Mouse (Mus musculus): Measurements from ENCODE around the gene Cept1. TPM values are rescaled to one million over a fixed set of nuclear protein-coding genes. Genes with fewer than 3 reads are reported as not detected.

Gene Cept1
- polyA plus RNA-seq, 1 experiment = 18.9 TPM

- no peak overlapping the region for H3K4me3 ChIP-seq
- TF ChIP-seq CEBPB (IDR thresholded peaks at IDR 0.05; ENCODE audit: insufficient read depth, poor library complexity, severe bottlenecking) = no peak
- TF ChIP-seq REST (IDR thresholded peaks at IDR 0.05; ENCODE audit: insufficient read depth, insufficient read length) = no peak
- TF ChIP-seq MYOD1 (IDR thresholded peaks at IDR 0.05; ENCODE audit: control insufficient read depth in 1 of 3, insufficient read length in 2 of 3, low read depth in 2 of 3) = no peak
- no peak for TF ChIP-seq TCF12 (IDR thresholded peaks at IDR 0.05; ENCODE audit: insufficient read depth, poor library complexity, severe bottlenecking)
- TF ChIP-seq E2F4 (IDR thresholded peaks at IDR 0.05; ENCODE audit: insufficient read depth) = no peak
- TF ChIP-seq MAX (IDR thresholded peaks at IDR 0.05; ENCODE audit: low read depth) = no peak
- TF ChIP-seq MYOG (IDR thresholded peaks at IDR 0.05; ENCODE audit: control insufficient read depth in 1 of 3, insufficient read depth in 1 of 3, insufficient read length in 2 of 3, low read depth in 2 of 3) = no peak
- TF ChIP-seq USF1 (IDR thresholded peaks at IDR 0.05; ENCODE audit: low read depth) = no peak
- TF ChIP-seq SRF (IDR thresholded peaks at IDR 0.05; ENCODE audit: control insufficient read depth, insufficient read length, low read depth) = no peak
- TF ChIP-seq POLR2AphosphoS2 (IDR thresholded peaks at IDR 0.05; ENCODE audit: insufficient read length, low read depth) = no peak
- no peak for TF ChIP-seq POLR2A (IDR thresholded peaks at IDR 0.05; ENCODE audit: insufficient read length, low read depth)
- no peak for TF ChIP-seq TCF3 (IDR thresholded peaks at IDR 0.05; ENCODE audit: insufficient read length, low read depth)
- H3ac ChIP-seq (ENCODE audit: control insufficient read depth, insufficient read length) = no peak overlapping the region
- H3K4me2 ChIP-seq (ENCODE audit: low read depth) = no peak overlapping the region
- no peaks in the 10 kb centered on the region for H3K36me3 ChIP-seq (ENCODE audit: control insufficient read depth, insufficient read depth)
- no peaks in the 10 kb centered on the region for H3K79me2 ChIP-seq (ENCODE audit: control insufficient read depth, insufficient read depth)
- no peaks in the 10 kb centered on the region for H3K27me3 ChIP-seq (ENCODE audit: control insufficient read depth, insufficient read depth, insufficient read length)
Observed at GRCm38 (mm10) chr3:106476863-106477262, 70.7 kb downstream of the Cept1 start.

GRCm38 (mm10) chr3:106474210-106474609, 73.4 kb downstream of the Cept1 start:
- Histone ChIP-seq H3K79me2 (ENCODE audit: control insufficient read depth, insufficient read depth) (no peaks in the 10 kb centered on the region), H3K27me3 (ENCODE audit: control insufficient read depth, insufficient read depth, insufficient read length) (no peaks in the 10 kb centered on the region), H3K4me3 (no peak overlapping the region), H3K36me3 (ENCODE audit: control insufficient read depth, insufficient read depth) (no peaks in the 10 kb centered on the region), H3K4me2 (ENCODE audit: low read depth) (no peak overlapping the region), H3ac (ENCODE audit: control insufficient read depth, insufficient read length) (no peak overlapping the region)
- no peak for TF ChIP-seq REST (IDR thresholded peaks at IDR 0.05; ENCODE audit: insufficient read depth, insufficient read length)
- TF ChIP-seq TCF12 (IDR thresholded peaks at IDR 0.05; ENCODE audit: insufficient read depth, poor library complexity, severe bottlenecking) = no peak
- TF ChIP-seq MAX (IDR thresholded peaks at IDR 0.05; ENCODE audit: low read depth) = no peak
- no peak for TF ChIP-seq TCF3 (IDR thresholded peaks at IDR 0.05; ENCODE audit: insufficient read length, low read depth)
- no peak for TF ChIP-seq POLR2A (IDR thresholded peaks at IDR 0.05; ENCODE audit: insufficient read length, low read depth)
- TF ChIP-seq USF1 (IDR thresholded peaks at IDR 0.05; ENCODE audit: low read depth) = no peak
- no peak for TF ChIP-seq E2F4 (IDR thresholded peaks at IDR 0.05; ENCODE audit: insufficient read depth)
- TF ChIP-seq SRF (IDR thresholded peaks at IDR 0.05; ENCODE audit: control insufficient read depth, insufficient read length, low read depth) = no peak
- no peak for TF ChIP-seq MYOG (IDR thresholded peaks at IDR 0.05; ENCODE audit: control insufficient read depth in 1 of 3, insufficient read depth in 1 of 3, insufficient read length in 2 of 3, low read depth in 2 of 3)

- Histone ChIP-seq H3K4me2 (ENCODE audit: low read depth) (peak overlapping the region; percentile 12), H3K4me3 (no peak overlapping the region), H3K27me3 (ENCODE audit: control insufficient read depth, insufficient read depth, insufficient read length) (no peaks in the 10 kb centered on the region), H3ac (ENCODE audit: control insufficient read depth, insufficient read length) (no peak overlapping the region), H3K79me2 (ENCODE audit: control insufficient read depth, insufficient read depth) (no peaks in the 10 kb centered on the region), H3K36me3 (ENCODE audit: control insufficient read depth, insufficient read depth) (no peaks in the 10 kb centered on the region)
- no peak for TF ChIP-seq POLR2A (IDR thresholded peaks at IDR 0.05; ENCODE audit: insufficient read length, low read depth)
- TF ChIP-seq MYOD1 (IDR thresholded peaks at IDR 0.05; ENCODE audit: control insufficient read depth in 1 of 3, insufficient read length in 2 of 3, low read depth in 2 of 3) = peak in 1 of 3 experiments; percentile 23
- peak in 2 of 3 experiments; percentile 21 to 29 for TF ChIP-seq MYOG (IDR thresholded peaks at IDR 0.05; ENCODE audit: control insufficient read depth in 1 of 3, insufficient read depth in 1 of 3, insufficient read length in 2 of 3, low read depth in 2 of 3)
- TF ChIP-seq CEBPB (IDR thresholded peaks at IDR 0.05; ENCODE audit: insufficient read depth, poor library complexity, severe bottlenecking) = peak; percentile 84; the same call in 1 of the 2 replicates
- TF ChIP-seq MAX (IDR thresholded peaks at IDR 0.05; ENCODE audit: low read depth) = no peak
Observed at GRCm38 (mm10) chr3:106464750-106465149, 82.9 kb downstream of the Cept1 start.

- TF ChIP-seq TCF3 (IDR thresholded peaks at IDR 0.05; ENCODE audit: insufficient read length, low read depth) = no peak
- no peaks in the 10 kb centered on the region for H3K36me3 ChIP-seq (ENCODE audit: control insufficient read depth, insufficient read depth)
- H3K27me3 ChIP-seq (ENCODE audit: control insufficient read depth, insufficient read depth, insufficient read length) = no peaks in the 10 kb centered on the region
- H3ac ChIP-seq (ENCODE audit: control insufficient read depth, insufficient read length) = no peak overlapping the region
- no peaks in the 10 kb centered on the region for H3K79me2 ChIP-seq (ENCODE audit: control insufficient read depth, insufficient read depth)
- H3K4me2 ChIP-seq (ENCODE audit: low read depth) = no peak overlapping the region
- no peak overlapping the region for H3K4me3 ChIP-seq
Observed at GRCm38 (mm10) chr3:106462493-106462892, 85.1 kb downstream of the Cept1 start.

DNA sequence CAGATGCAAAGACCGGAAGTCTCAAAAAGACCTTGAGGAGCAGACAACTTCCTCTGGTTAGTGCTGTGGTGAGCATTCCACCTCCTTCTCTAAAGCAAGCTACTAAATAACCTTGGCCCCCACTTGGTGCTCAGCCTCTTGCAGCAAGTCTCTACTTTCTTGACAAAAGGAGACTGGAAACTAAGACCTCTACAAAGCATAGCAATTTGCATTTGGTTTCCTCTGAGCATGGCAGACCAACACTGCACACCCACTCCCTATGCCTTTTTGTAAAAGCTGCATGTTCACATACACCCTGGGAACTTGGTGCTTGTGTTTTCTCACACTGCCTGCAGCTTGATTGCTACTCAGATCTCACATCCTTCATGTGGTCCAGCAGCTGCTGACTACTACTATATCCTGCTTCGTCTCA, 85.5 kb downstream of the Cept1 start:
- H3ac ChIP-seq (ENCODE audit: control insufficient read depth, insufficient read length) = no peak overlapping the region
- no peaks in the 10 kb centered on the region for H3K27me3 ChIP-seq (ENCODE audit: control insufficient read depth, insufficient read depth, insufficient read length)
- H3K79me2 ChIP-seq (ENCODE audit: control insufficient read depth, insufficient read depth) = no peaks in the 10 kb centered on the region
- H3K4me3 ChIP-seq = no peak overlapping the region
- no peaks in the 10 kb centered on the region for H3K36me3 ChIP-seq (ENCODE audit: control insufficient read depth, insufficient read depth)
- no peak for TF ChIP-seq MYOG (IDR thresholded peaks at IDR 0.05; ENCODE audit: control insufficient read depth in 1 of 3, insufficient read depth in 1 of 3, insufficient read length in 2 of 3, low read depth in 2 of 3)
- no peak for TF ChIP-seq TCF12 (IDR thresholded peaks at IDR 0.05; ENCODE audit: insufficient read depth, poor library complexity, severe bottlenecking)
- TF ChIP-seq TCF3 (IDR thresholded peaks at IDR 0.05; ENCODE audit: insufficient read length, low read depth) = no peak
- no peak for TF ChIP-seq USF1 (IDR thresholded peaks at IDR 0.05; ENCODE audit: low read depth)
- TF ChIP-seq POLR2A (IDR thresholded peaks at IDR 0.05; ENCODE audit: insufficient read length, low read depth) = no peak
- no peak for TF ChIP-seq REST (IDR thresholded peaks at IDR 0.05; ENCODE audit: insufficient read depth, insufficient read length)
- TF ChIP-seq POLR2AphosphoS2 (IDR thresholded peaks at IDR 0.05; ENCODE audit: insufficient read length, low read depth) = no peak
- TF ChIP-seq SRF (IDR thresholded peaks at IDR 0.05; ENCODE audit: control insufficient read depth, insufficient read length, low read depth) = no peak
- no peak for TF ChIP-seq CEBPB (IDR thresholded peaks at IDR 0.05; ENCODE audit: insufficient read depth, poor library complexity, severe bottlenecking)
- TF ChIP-seq MAX (IDR thresholded peaks at IDR 0.05; ENCODE audit: low read depth) = no peak
- no peak for TF ChIP-seq E2F4 (IDR thresholded peaks at IDR 0.05; ENCODE audit: insufficient read depth)
- TF ChIP-seq MYOD1 (IDR thresholded peaks at IDR 0.05; ENCODE audit: control insufficient read depth in 1 of 3, insufficient read length in 2 of 3, low read depth in 2 of 3) = no peak
- no peak overlapping the region for H3K4me2 ChIP-seq (ENCODE audit: low read depth)
